Mouse (Mus musculus): ENCODE data around the gene Phc3. TPM values are rescaled to one million over a fixed set of nuclear protein-coding genes. Genes with fewer than 3 reads are reported as not detected.

Gene Phc3
- total and polyA plus RNA-seq, 3 experiments = 3.2 to 11.4 TPM; not detected in 1

DNA sequence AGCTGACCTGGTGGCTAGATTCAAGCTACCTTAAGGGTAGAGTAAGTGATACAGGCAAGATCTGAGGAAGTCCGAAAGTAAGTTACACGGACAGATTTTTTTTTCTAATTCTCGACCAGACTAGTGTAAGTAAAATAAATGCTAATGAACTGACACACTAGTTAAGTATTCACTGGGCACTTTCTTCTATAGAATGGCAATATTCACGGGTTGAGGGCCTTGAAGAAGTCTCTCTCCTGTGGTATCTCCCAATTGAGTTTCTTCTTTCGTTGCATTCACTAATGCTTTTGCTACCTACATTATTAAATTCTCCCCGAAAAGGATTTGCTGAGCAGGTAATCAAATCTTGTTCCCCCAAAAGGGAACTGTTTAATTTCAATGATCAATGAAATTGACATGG, 25.6 kb upstream of the Phc3 start (continued):
- TF ChIP-seq MYB (IDR thresholded peaks at IDR 0.05; ENCODE audit: low read depth, low read length) (no peak), USF1 (IDR thresholded peaks at IDR 0.05; ENCODE audit: low read depth, low read length) (no peak)

DNA sequence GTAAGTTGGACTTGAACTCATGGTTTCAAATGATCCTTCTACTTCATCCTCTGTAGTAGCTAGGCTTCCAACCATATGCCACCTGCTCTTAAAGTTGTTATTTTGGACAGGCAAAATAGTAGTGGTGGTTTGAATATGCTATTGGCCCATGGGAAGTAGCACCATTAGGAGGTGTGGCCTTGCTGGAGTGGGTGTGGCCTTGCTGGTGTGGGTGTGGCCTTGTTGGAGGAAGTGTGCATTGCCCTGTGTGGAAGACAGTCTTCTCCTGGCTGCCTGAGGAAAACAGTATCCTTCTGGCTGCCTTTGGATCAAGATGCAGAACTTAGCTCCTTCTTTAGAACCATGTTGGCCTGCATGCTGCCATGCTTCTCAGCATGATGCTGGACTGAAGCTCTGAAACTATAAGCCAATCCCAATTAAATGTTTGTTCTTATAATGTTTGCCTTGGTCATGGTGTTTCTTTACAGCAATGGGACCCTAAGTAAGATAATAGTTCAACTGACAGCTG, 23.9 kb upstream of the Phc3 start:
- Histone ChIP-seq H3K79me2 (ENCODE audit: control insufficient read depth, insufficient read depth, low read length, poor library complexity) (peaks cover 1% of the 10 kb centered on the region; the same call in 1 of the 2 replicates), H3K36me3 (ENCODE audit: control insufficient read depth in 1 of 2, insufficient read depth in 2 of 2, low read length in 2 of 2) (peaks cover 0 to 12% of the 10 kb centered on the region in 2 experiments; a peak in 2 of 4 replicates), H3K4me3 (ENCODE audit: control insufficient read depth in 1 of 2, insufficient read depth in 1 of 2, low read depth in 2 of 2, low read length in 2 of 2) (no peak overlapping the region), H3K9ac (ENCODE audit: control insufficient read depth, low read depth, low read length, poor library complexity, severe bottlenecking) (no peak overlapping the region), H3K27me3 (ENCODE audit: control insufficient read depth in 1 of 2, insufficient read depth in 2 of 2, low read length in 2 of 2) (no peaks in the 10 kb centered on the region), H3K4me1 (ENCODE audit: control insufficient read depth in 1 of 2, insufficient read depth in 2 of 2, low read length in 2 of 2) (peaks cover 4 to 6% of the 10 kb centered on the region in 2 experiments; a peak in 3 of 4 replicates), H3K9me3 (replicated peaks; ENCODE audit: insufficient read depth, low read length) (no peaks in the 10 kb centered on the region), H3K27ac (ENCODE audit: control insufficient read depth, low read depth, low read length) (no peak overlapping the region)
- TF ChIP-seq JUND (IDR thresholded peaks at IDR 0.05; ENCODE audit: low read depth, low read length) (no peak), HCFC1 (IDR thresholded peaks at IDR 0.05; ENCODE audit: low read depth, low read length) (0 out of 2 replicates have a peak, but pooled peaks have one; percentile 16), NRF1 (IDR thresholded peaks at IDR 0.05; ENCODE audit: insufficient read depth, low read depth, low read length, poor library complexity, severe bottlenecking) (no peak), SIN3A (IDR thresholded peaks at IDR 0.05; ENCODE audit: low read length) (0 out of 2 replicates have a peak, but pooled peaks have one; percentile 42), TCF12 (IDR thresholded peaks at IDR 0.05; ENCODE audit: low read depth, low read length) (0 out of 2 replicates have a peak, but pooled peaks have one; percentile 6), ELF1 (IDR thresholded peaks at IDR 0.05; ENCODE audit: low read depth, low read length) (0 out of 2 replicates have a peak, but pooled peaks have one; percentile 38), MAX (IDR thresholded peaks at IDR 0.05; ENCODE audit: low read length) (peak; percentile 35; the same call in 1 of the 2 replicates), NELFE (IDR thresholded peaks at IDR 0.05; ENCODE audit: low read depth, low read length) (peak; percentile 45), E2F4 (IDR thresholded peaks at IDR 0.05; ENCODE audit: borderline replicate concordance, low read depth, low read length) (no peak), UBTF (IDR thresholded peaks at IDR 0.05; ENCODE audit: borderline replicate concordance, insufficient read depth, low read depth, low read length) (no peak), CHD1 (IDR thresholded peaks at IDR 0.05; ENCODE audit: low read depth, low read length) (no peak), POLR2A (IDR thresholded peaks at IDR 0.05; ENCODE audit: control insufficient read depth in 1 of 2, insufficient read depth in 1 of 2, low read depth in 1 of 2, low read length in 2 of 2, poor library complexity in 1 of 2) (peak in 1 of 2 experiments; percentile 55; a peak in 2 of 4 replicates)
- DNase-seq (ENCODE audit: low read depth, low spot score) = peak; percentile 84

DNA sequence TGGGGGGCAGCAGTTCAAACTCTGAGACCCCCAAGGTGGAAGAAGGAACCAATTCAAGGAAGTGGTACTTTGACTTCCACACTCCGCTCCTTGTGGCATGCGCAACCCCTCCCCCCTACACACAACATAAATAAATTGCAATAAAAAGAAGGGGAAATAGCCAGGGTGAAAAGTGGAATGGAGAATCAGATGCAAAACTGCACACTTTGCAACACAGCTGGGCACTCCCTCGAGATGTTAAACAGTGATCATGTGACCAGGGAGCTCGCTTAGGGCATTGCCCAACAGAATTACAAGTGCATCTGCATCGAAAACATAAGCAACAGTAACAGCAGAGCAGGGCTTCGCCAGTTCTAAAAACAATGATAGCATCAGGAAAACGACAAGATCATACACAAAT, 22.9 kb upstream of the Phc3 start:
- Histone ChIP-seq H3K4me1 (ENCODE audit: control insufficient read depth in 1 of 2, insufficient read depth in 2 of 2, low read length in 2 of 2) (peaks cover 4 to 8% of the 10 kb centered on the region in 2 experiments), H3K27me3 (ENCODE audit: control insufficient read depth in 1 of 2, insufficient read depth in 2 of 2, low read length in 2 of 2) (no peaks in the 10 kb centered on the region), H3K9ac (ENCODE audit: control insufficient read depth, low read depth, low read length, poor library complexity, severe bottlenecking) (no peak overlapping the region), H3K79me2 (ENCODE audit: control insufficient read depth, insufficient read depth, low read length, poor library complexity) (no peaks in the 10 kb centered on the region; the same call in 1 of the 2 replicates), H3K36me3 (ENCODE audit: control insufficient read depth in 1 of 2, insufficient read depth in 2 of 2, low read length in 2 of 2) (peaks cover 0 to 15% of the 10 kb centered on the region in 2 experiments; a peak in 2 of 4 replicates), H3K4me3 (ENCODE audit: control insufficient read depth in 1 of 2, insufficient read depth in 1 of 2, low read depth in 2 of 2, low read length in 2 of 2) (no peak overlapping the region), H3K9me3 (replicated peaks; ENCODE audit: insufficient read depth, low read length) (no peaks in the 10 kb centered on the region), H3K27ac (ENCODE audit: control insufficient read depth, low read depth, low read length) (no peak overlapping the region)
- TF ChIP-seq SMC3 (IDR thresholded peaks at IDR 0.05; ENCODE audit: low read depth, low read length) = no peak
- no peak for TF ChIP-seq GABPA (IDR thresholded peaks at IDR 0.05; ENCODE audit: low read depth, low read length)
- TF ChIP-seq USF1 (IDR thresholded peaks at IDR 0.05; ENCODE audit: low read depth, low read length) = peak; percentile 42; the same call in 1 of the 2 replicates
- no peak for DNase-seq (ENCODE audit: low read depth, low spot score)
